Mouse (Mus musculus) ZHBTc4 (cell line): Measurements from ENCODE around the gene Atxn7l2.
A peak's percentile ranks its signal among the peaks of the same experiment; 100 is the strongest.

Experiments used
- DNase-seq: peaks from one replicate; pipeline ENCODE4 v3.0.0-alpha.2; 2011; ENCODE audit warnings: low read depth, low spot score

Gene Atxn7l2

GRCm38 (mm10) chr3:108210771-108211139 lies at the start of gene Atxn7l2:
Gene Atxn7l2, minus strand, starts transcription at chr3:108210934.
- no peak for DNase-seq

- peak; percentile 23 for DNase-seq
Observed at GRCm38 (mm10) chr3:108259319-108259718, 48.6 kb upstream of the Atxn7l2 start.

GRCm38 (mm10) chr3:108257831-108258500 lies 47.2 kb upstream of the Atxn7l2 start:
- no peak for DNase-seq

GRCm38 (mm10) chr3:108256719-108257637 lies 46.2 kb upstream of the Atxn7l2 start, which contains the start of gene Psma5:
Gene Psma5, plus strand, starts transcription at chr3:108256926.
- peak; percentile 99 for DNase-seq

GRCm38 (mm10) chr3:108246857-108247256 lies 36.1 kb upstream of the Atxn7l2 start:
- DNase-seq, result no peak

GRCm38 (mm10) chr3:108241243-108241839 lies 30.6 kb upstream of the Atxn7l2 start:
- no peak for DNase-seq

- peak; percentile 53 for DNase-seq
Observed at GRCm38 (mm10) chr3:108237474-108238102, 26.9 kb upstream of the Atxn7l2 start.

- no peak for DNase-seq
Observed at GRCm38 (mm10) chr3:108231646-108232045, 20.9 kb upstream of the Atxn7l2 start.

- no peak for DNase-seq
Observed at GRCm38 (mm10) chr3:108227521-108227920, 16.8 kb upstream of the Atxn7l2 start.

GRCm38 (mm10) chr3:108226558-108227350 lies 16.0 kb upstream of the Atxn7l2 start, which contains the start of gene Sypl2:
Gene Sypl2, minus strand, starts transcription at chr3:108226648.
- peak; percentile 81 for DNase-seq

GRCm38 (mm10) chr3:108225711-108226557 lies 15.2 kb upstream of the Atxn7l2 start:
- DNase-seq, result peak; percentile 35

- no peak for DNase-seq
Observed at GRCm38 (mm10) chr3:108220661-108221060, 9.9 kb upstream of the Atxn7l2 start.

- DNase-seq, result peak; percentile 69
Observed at GRCm38 (mm10) chr3:108214734-108215133, 4.0 kb upstream of the Atxn7l2 start.

- DNase-seq, result no peak
Observed at GRCm38 (mm10) chr3:108212406-108212805, 1.7 kb upstream of the Atxn7l2 start.

GRCm38 (mm10) chr3:108211845-108212244 lies 1.1 kb upstream of the Atxn7l2 start:
- DNase-seq, result no peak

- DNase-seq, result peak; percentile 98
Observed at GRCm38 (mm10) chr3:108209946-108210770, 576 bp downstream of the Atxn7l2 start.

- DNase-seq, result no peak
Observed at GRCm38 (mm10) chr3:108209536-108209935, 1.2 kb downstream of the Atxn7l2 start.

GRCm38 (mm10) chr3:108209001-108209400 lies 1.7 kb downstream of the Atxn7l2 start:
- DNase-seq, result no peak
